Mouse (Mus musculus): Measurements from ENCODE around the gene Gm38655. TPM values are rescaled to one million over a fixed set of nuclear protein-coding genes. Genes with fewer than 3 reads are reported as not detected.
"Not testable (repeated sequence)": the region's sequence is repeated elsewhere in the genome, so short reads cannot be mapped to it uniquely, and the experiment has no call there.

The Gm38655 gene
- polyA plus RNA-seq, 1 experiment from 2014 or later, result not detected

DNA sequence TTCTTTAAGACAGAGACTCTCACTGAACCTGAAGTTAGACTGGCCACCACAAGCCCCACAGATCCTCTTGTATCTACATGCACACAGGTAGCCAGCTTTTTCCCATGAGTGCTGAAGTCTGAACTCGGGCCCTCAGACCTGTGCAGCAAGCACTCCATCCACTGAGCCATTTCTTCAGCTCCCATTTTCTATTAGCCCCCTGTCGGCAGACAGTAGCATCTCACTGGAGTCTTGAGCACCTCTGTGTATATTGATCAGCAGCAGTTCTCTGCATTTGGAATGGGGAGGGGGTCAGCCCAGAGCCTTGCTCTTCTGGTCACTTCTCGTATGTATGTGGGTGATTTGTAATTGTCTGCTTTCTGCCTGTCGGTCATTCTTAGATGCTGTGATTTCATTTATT lies 35.3 kb downstream of the Gm38655 start:
- 73% methylated on average over 4 of the region's 4 CpGs for WGBS
- Histone ChIP-seq H3K9ac (ENCODE audit: low read depth, low read length) (no peak overlapping the region), H3K36me3 (ENCODE audit: control insufficient read depth, insufficient read depth, low read length) (peaks cover 2% of the 10 kb centered on the region; the same call in 1 of the 2 replicates), H3K4me1 (ENCODE audit: control insufficient read depth, insufficient read depth, low read length) (no peaks in the 10 kb centered on the region), H3K4me2 (replicated peaks; ENCODE audit: low read depth, low read length) (no peak overlapping the region), H3K27ac (ENCODE audit: low read depth, low read length) (no peak overlapping the region), H3K4me3 (ENCODE audit: low read length) (no peak overlapping the region), H3K27me3 (ENCODE audit: control insufficient read depth, insufficient read depth, low read length) (no peaks in the 10 kb centered on the region), H3K9me3 (ENCODE audit: control insufficient read depth, low read length) (no peaks in the 10 kb centered on the region)
- ATAC-seq (ENCODE audit: low FRiP score, low TSS enrichment), result no peak

DNA sequence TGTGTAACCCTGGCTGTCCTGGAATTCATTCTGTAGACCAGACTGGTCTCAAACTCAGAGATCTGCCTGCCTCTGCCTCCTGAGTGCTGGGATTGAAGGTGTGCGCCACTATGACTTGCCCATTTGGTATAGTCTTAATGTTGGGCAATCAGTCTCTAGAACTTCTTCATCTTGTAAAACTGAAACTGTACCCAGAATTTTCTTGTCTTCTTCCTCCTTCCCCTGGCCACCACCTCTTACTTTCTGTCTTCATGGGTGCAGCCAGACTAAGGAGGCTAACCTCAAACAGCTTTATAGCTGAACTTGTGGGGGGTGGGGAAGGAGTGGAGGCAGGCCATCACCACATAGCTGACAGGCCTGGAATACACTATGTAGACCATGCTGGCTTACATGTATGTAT lies 36.5 kb downstream of the Gm38655 start:
- Histone ChIP-seq H3K27ac (ENCODE audit: low read depth, low read length) (no peak overlapping the region), H3K36me3 (ENCODE audit: control insufficient read depth, insufficient read depth, low read length) (peaks cover 2% of the 10 kb centered on the region; the same call in 1 of the 2 replicates), H3K4me2 (replicated peaks; ENCODE audit: low read depth, low read length) (no peak overlapping the region), H3K4me3 (ENCODE audit: low read length) (no peak overlapping the region), H3K9me3 (ENCODE audit: control insufficient read depth, low read length) (no peaks in the 10 kb centered on the region), H3K9ac (ENCODE audit: low read depth, low read length) (no peak overlapping the region), H3K4me1 (ENCODE audit: control insufficient read depth, insufficient read depth, low read length) (peaks cover 10% of the 10 kb centered on the region), H3K27me3 (ENCODE audit: control insufficient read depth, insufficient read depth, low read length) (no peaks in the 10 kb centered on the region)
- no peak for ATAC-seq (ENCODE audit: low FRiP score, low TSS enrichment)
- WGBS, result 91% methylated on average over 1 of the region's 1 CpGs

DNA sequence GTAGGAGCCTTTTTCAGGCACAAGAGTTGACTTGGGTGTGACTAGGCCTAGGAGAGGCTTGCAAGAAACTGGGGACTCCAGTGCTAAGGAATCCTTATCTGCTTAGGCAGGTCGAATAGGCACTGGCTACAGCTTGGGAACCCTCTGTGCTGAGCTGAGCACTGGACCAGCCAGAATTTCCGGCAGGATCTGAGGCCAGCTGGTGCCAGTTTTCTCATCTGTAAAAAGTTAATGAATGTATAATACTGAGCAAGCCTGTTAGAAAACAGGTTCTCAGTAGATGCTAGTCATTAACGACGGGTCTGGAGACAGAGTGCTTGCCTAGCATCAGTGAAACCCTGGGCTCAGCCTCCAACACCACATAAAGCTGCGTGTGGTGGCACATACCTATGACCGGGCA lies 39.6 kb downstream of the Gm38655 start:
- no peak for ATAC-seq (ENCODE audit: low FRiP score, low TSS enrichment)
- H3K4me2 ChIP-seq (replicated peaks; ENCODE audit: low read depth, low read length), result no peak overlapping the region
- H3K9me3 ChIP-seq (ENCODE audit: control insufficient read depth, low read length), result no peaks in the 10 kb centered on the region
- H3K4me3 ChIP-seq (ENCODE audit: low read length), result no peak overlapping the region
- H3K9ac ChIP-seq (ENCODE audit: low read depth, low read length), result no peak overlapping the region
- H3K4me1 ChIP-seq (ENCODE audit: control insufficient read depth, insufficient read depth, low read length), result peaks cover 10% of the 10 kb centered on the region
- H3K27me3 ChIP-seq (ENCODE audit: control insufficient read depth, insufficient read depth, low read length), result no peaks in the 10 kb centered on the region
- H3K27ac ChIP-seq (ENCODE audit: low read depth, low read length), result no peak overlapping the region
- H3K36me3 ChIP-seq (ENCODE audit: control insufficient read depth, insufficient read depth, low read length), result no peaks in the 10 kb centered on the region
- 87% methylated on average over 6 of the region's 6 CpGs for WGBS

DNA sequence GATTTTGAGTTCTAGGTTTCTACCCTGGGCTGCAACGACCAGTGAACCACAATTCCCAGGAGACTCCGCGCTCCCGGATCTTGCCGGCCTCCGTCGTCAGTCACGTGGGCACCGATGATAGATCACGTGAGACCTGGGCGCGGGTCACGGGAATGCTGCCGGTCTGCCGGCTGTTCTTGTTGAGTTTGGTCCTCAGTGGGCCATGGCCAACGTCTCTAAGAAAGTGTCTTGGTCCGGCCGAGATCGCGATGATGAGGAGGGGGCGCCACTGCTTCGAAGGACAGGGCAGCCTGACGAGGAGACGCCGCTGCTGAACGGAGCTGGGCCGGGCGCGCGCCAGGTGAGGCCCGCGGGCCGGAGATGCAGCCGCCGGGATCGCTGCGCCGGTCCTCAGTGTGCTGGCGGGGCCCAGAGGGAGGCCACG lies 42.0 kb downstream of the Gm38655 start, which contains the start of gene Clcn7:
TSS of gene Clcn7 (plus strand) at position 117 of the 424 bp plus-strand sequence.
- Histone ChIP-seq H3K27me3 (ENCODE audit: control insufficient read depth, insufficient read depth, low read length) (no peaks in the 10 kb centered on the region), H3K36me3 (ENCODE audit: control insufficient read depth, insufficient read depth, low read length) (no peaks in the 10 kb centered on the region), H3K4me1 (ENCODE audit: control insufficient read depth, insufficient read depth, low read length) (peaks cover 10% of the 10 kb centered on the region), H3K4me3 (ENCODE audit: low read length) (peak within 1 kb of the TSS; percentile 84), H3K27ac (ENCODE audit: low read depth, low read length) (no peak within 1 kb of the TSS), H3K9me3 (ENCODE audit: control insufficient read depth, low read length) (no peaks in the 10 kb centered on the region), H3K9ac (ENCODE audit: low read depth, low read length) (peak within 1 kb of the TSS; percentile 74), H3K4me2 (replicated peaks; ENCODE audit: low read depth, low read length) (peak within 1 kb of the TSS; percentile 66)
- under 1% methylated on average over 40 of the region's 40 CpGs for WGBS
- ATAC-seq (ENCODE audit: low FRiP score, low TSS enrichment), result peak; percentile 94

DNA sequence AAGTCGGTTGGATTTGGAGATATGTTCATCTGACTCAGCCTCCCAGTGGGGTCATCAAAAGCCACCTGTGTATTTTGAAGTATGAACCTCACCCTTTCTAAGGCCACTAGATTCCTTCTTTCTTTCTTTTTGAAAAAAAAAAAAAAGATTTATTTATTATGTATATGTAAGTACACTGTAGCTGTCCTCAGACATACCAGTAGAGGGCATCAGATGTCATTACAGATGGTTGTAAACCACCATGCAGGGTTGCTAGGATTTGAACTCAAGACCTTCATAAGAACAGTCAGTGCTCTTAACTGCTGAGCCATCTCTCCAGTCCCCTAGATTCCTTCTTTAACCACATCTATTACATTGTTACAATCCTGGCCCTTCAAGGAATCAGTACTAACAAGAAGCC lies 45.2 kb downstream of the Gm38655 start:
- no peak for ATAC-seq (ENCODE audit: low FRiP score, low TSS enrichment)
- Histone ChIP-seq H3K4me1 (ENCODE audit: control insufficient read depth, insufficient read depth, low read length) (peaks cover 10% of the 10 kb centered on the region), H3K27ac (ENCODE audit: low read depth, low read length) (no peak overlapping the region), H3K9me3 (ENCODE audit: control insufficient read depth, low read length) (no peaks in the 10 kb centered on the region), H3K27me3 (ENCODE audit: control insufficient read depth, insufficient read depth, low read length) (no peaks in the 10 kb centered on the region), H3K9ac (ENCODE audit: low read depth, low read length) (no peak overlapping the region), H3K4me2 (replicated peaks; ENCODE audit: low read depth, low read length) (no peak overlapping the region), H3K4me3 (ENCODE audit: low read length) (no peak overlapping the region), H3K36me3 (ENCODE audit: control insufficient read depth, insufficient read depth, low read length) (no peaks in the 10 kb centered on the region)
- 88% methylated on average over 1 of the region's 1 CpGs for WGBS

DNA sequence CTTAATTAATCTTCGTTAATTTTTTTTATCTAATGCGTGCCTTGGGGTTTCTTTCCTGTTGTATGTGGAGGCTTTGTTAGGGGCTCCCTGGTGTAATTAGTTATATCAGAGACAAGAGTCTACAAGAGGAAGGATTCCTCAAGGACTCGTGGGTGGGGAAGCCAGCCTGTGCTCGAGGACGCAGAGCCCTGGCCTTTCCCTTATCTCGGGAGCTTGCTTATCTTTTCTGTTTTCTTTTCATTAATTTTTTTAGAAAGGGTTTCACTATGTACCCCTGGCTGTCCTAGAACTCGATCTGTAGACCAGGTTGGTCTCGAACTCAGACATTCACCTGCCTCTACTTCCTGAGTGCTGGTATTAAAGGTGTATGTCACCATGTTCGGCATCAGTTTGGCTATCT lies 47.6 kb downstream of the Gm38655 start:
- WGBS, result 73% methylated on average over 9 of the region's 9 CpGs
- H3K4me3 ChIP-seq (ENCODE audit: low read length), result no peak overlapping the region
- H3K27ac ChIP-seq (ENCODE audit: low read depth, low read length), result no peak overlapping the region
- H3K4me1 ChIP-seq (ENCODE audit: control insufficient read depth, insufficient read depth, low read length), result no peaks in the 10 kb centered on the region
- no peaks in the 10 kb centered on the region for H3K9me3 ChIP-seq (ENCODE audit: control insufficient read depth, low read length)
- no peak for ATAC-seq (ENCODE audit: low FRiP score, low TSS enrichment)
- H3K27me3 ChIP-seq (ENCODE audit: control insufficient read depth, insufficient read depth, low read length), result no peaks in the 10 kb centered on the region
- no peaks in the 10 kb centered on the region for H3K36me3 ChIP-seq (ENCODE audit: control insufficient read depth, insufficient read depth, low read length)
- H3K4me2 ChIP-seq (replicated peaks; ENCODE audit: low read depth, low read length), result no peak overlapping the region
- H3K9ac ChIP-seq (ENCODE audit: low read depth, low read length), result no peak overlapping the region

DNA sequence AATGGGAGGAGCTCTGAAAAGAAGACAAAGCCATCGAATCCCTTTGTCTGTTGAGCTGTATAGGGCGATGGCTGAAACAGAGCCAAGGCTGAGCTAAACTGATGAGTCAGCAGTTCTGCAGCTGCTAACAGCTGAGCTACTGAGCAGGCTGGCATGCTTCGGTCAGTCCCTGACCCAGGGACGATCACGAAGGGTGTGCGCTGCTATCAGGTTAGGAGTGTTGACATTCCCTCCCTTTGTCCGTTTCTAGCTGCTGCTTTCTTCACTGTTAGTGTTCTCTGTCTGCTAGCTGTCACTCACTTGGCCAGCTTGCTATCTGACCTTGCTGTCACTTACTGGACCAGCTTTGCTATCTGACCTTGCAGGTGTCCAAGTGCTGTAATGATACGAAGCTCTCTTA lies 48.2 kb downstream of the Gm38655 start:
- H3K27me3 ChIP-seq (ENCODE audit: control insufficient read depth, insufficient read depth, low read length), result no peaks in the 10 kb centered on the region
- H3K4me1 ChIP-seq (ENCODE audit: control insufficient read depth, insufficient read depth, low read length), result no peaks in the 10 kb centered on the region
- no peak overlapping the region for H3K4me2 ChIP-seq (replicated peaks; ENCODE audit: low read depth, low read length)
- H3K27ac ChIP-seq (ENCODE audit: low read depth, low read length), result no peak overlapping the region
- H3K36me3 ChIP-seq (ENCODE audit: control insufficient read depth, insufficient read depth, low read length), result no peaks in the 10 kb centered on the region
- no peaks in the 10 kb centered on the region for H3K9me3 ChIP-seq (ENCODE audit: control insufficient read depth, low read length)
- H3K4me3 ChIP-seq (ENCODE audit: low read length), result no peak overlapping the region
- no peak for ATAC-seq (ENCODE audit: low FRiP score, low TSS enrichment)
- H3K9ac ChIP-seq (ENCODE audit: low read depth, low read length), result no peak overlapping the region
- 60% methylated on average over 8 of the region's 8 CpGs for WGBS

DNA sequence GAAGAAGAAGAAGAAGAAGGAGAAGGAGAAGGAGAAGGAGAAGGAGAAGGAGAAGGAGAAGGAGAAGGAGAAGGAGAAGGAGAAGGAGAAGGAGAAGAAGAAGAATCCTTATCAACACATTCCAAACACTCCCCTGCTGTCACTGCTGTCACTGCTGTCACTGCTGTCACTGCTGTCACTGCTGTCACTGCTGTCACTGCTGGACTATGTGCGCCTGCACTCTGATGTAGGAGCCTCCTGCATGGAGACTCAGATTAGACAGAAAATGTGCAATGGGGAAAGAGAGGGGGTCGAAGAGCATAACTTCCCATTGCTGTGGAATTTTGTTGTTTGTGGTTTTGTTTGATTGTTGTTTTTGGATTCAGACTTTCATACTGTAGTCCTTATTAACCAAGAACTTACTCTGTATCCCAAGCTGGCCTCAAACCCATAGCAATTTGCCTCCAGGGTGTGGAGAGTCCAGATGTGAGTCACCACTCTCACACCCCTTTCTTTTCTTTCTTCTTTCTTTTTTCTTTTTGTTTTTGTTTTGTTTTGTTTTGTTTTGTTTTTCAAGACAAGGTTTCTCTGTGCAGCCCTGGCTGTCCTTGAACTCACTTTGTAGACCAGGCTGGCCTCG lies 49.7 kb downstream of the Gm38655 start:
- not testable (repeated sequence) for H3K27ac ChIP-seq (ENCODE audit: low read depth, low read length); ATAC-seq (ENCODE audit: low FRiP score, low TSS enrichment)
- WGBS, result 71% methylated on average over 3 of the region's 3 CpGs

DNA sequence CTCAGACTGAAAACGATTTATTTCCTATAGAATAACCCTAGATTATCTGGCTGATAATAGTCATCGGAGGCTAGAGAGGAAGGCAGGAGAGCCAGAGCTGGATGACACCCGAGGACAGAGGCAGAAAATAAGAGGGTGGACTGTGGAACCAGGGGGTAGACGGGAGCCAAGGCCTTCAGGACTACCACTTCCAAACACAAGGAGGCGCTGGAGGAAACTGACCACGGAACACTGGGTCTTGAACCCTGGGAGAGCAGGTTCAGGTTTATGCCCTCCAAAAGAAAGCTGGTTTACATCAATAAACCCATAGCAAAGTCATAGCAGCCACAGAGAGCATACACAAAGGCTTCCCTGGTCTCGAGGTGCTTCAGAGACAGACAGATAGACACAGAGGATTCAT lies 51.3 kb downstream of the Gm38655 start:
- Histone ChIP-seq H3K36me3 (ENCODE audit: control insufficient read depth, insufficient read depth, low read length) (no peaks in the 10 kb centered on the region), H3K4me1 (ENCODE audit: control insufficient read depth, insufficient read depth, low read length) (no peaks in the 10 kb centered on the region), H3K9me3 (ENCODE audit: control insufficient read depth, low read length) (no peaks in the 10 kb centered on the region), H3K4me2 (replicated peaks; ENCODE audit: low read depth, low read length) (no peak overlapping the region), H3K4me3 (ENCODE audit: low read length) (no peak overlapping the region), H3K27ac (ENCODE audit: low read depth, low read length) (no peak overlapping the region), H3K27me3 (ENCODE audit: control insufficient read depth, insufficient read depth, low read length) (no peaks in the 10 kb centered on the region), H3K9ac (ENCODE audit: low read depth, low read length) (no peak overlapping the region)
- 32% methylated on average over 7 of the region's 7 CpGs for WGBS
- no peak for ATAC-seq (ENCODE audit: low FRiP score, low TSS enrichment)

More for the DNA sequence above, 49.7 kb downstream of the Gm38655 start:
- not testable (repeated sequence) for H3K9ac ChIP-seq (ENCODE audit: low read depth, low read length); H3K27me3 ChIP-seq (ENCODE audit: control insufficient read depth, insufficient read depth, low read length); H3K4me2 ChIP-seq (replicated peaks; ENCODE audit: low read depth, low read length); H3K4me1 ChIP-seq (ENCODE audit: control insufficient read depth, insufficient read depth, low read length); H3K4me3 ChIP-seq (ENCODE audit: low read length); H3K9me3 ChIP-seq (ENCODE audit: control insufficient read depth, low read length); H3K36me3 ChIP-seq (ENCODE audit: control insufficient read depth, insufficient read depth, low read length)
